Mouse (Mus musculus): ENCODE results near the gene Loxl3.

DNA sequence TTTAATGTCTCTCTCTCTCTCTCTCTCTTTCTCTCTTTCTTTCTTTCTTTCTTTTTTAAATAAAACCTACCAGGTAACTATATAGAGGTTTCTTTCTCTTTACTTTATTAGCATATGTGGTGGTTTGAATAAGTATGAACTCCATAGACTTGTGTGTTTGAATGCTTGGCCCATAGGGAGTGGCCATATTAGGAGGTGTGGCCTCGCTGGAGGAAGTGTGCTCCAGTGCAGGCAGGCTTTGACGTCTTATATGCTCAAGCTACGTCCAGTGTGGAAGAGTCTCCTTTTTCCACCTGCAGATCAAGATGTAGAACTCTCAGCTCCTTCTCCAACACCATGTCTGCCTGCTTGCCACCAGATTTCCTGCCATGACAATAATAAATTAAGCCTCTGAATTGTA lies 14.9 kb upstream of the Loxl3 start:
- TF ChIP-seq CTCF (conservative IDR thresholded peaks at IDR 0.05; ENCODE audit: low read length): no peak
- TF ChIP-seq POU5F1 (IDR thresholded peaks at IDR 0.05; ENCODE audit: borderline replicate concordance, low read length): no peak

Measured in E14TG2a.4 (cell line).